Mouse (Mus musculus) embryonic facial prominence, embryonic 13.5 days (tissue): ENCODE measurements at regions not wholly inside any gene's neighbourhood (a gene's known extent, or its start where the extent isn't known, plus 50 kb on each side); places are given as distances from the start of the nearest gene placed in this dataset.

ENCODE experiments used
- ATAC-seq: fragments of 200-750 bp; cut with Nextera tagmentation; 2 replicates; pipeline ENCODE4 v1.8.0; 2017; ENCODE audit warnings: low read depth; ENCODE audit not compliant: insufficient number of reproducible peaks, insufficient read depth, low FRiP score, low TSS enrichment
- H3K27ac ChIP-seq: fragments of 300-500 bp; sonication (generic); 2 replicates; pipeline ENCODE4 v1.5.1; 2015; ENCODE audit warnings: moderate library complexity, mild to moderate bottlenecking, inconsistent platforms
- H3K27me3 ChIP-seq: fragments of 300-500 bp; sonication (generic); 2 replicates; pipeline ENCODE4 v1.6.1; 2015; ENCODE audit warnings: mild to moderate bottlenecking, inconsistent platforms
- H3K36me3 ChIP-seq: fragments of 300-500 bp; sonication (generic); 2 replicates; pipeline ENCODE4 v1.6.1; 2015; ENCODE audit warnings: mild to moderate bottlenecking, inconsistent platforms
- H3K4me1 ChIP-seq: fragments of 300-500 bp; sonication (generic); 2 replicates; pipeline ENCODE4 v1.6.1; 2015; ENCODE audit warnings: inconsistent platforms
- H3K4me2 ChIP-seq: fragments of 300-500 bp; sonication (generic); 2 replicates; pipeline ENCODE4 v1.6.1; 2015; ENCODE audit warnings: moderate library complexity, mild to moderate bottlenecking, inconsistent platforms
- H3K4me3 ChIP-seq: fragments of 300-500 bp; sonication (generic); 2 replicates; pipeline ENCODE4 v1.5.1; 2015; ENCODE audit warnings: mild to moderate bottlenecking, inconsistent platforms
- H3K9ac ChIP-seq: fragments of 300-500 bp; sonication (generic); 2 replicates; pipeline ENCODE4 v1.6.1; 2015; ENCODE audit warnings: mild to moderate bottlenecking, inconsistent platforms
- H3K9me3 ChIP-seq: fragments of 300-500 bp; sonication (generic); 2 replicates; pipeline ENCODE4 v1.6.1; 2016; ENCODE audit warnings: inconsistent platforms
- WGBS: fragments of 180-500 bp; shearing (Covaris S2); methylation state at CpG from one replicate; pipeline ENCODE4 v1.1.7; 2015; ENCODE audit warnings: mixed read lengths; 5-methylcytosine and 5-hydroxymethylcytosine counted together

DNA sequence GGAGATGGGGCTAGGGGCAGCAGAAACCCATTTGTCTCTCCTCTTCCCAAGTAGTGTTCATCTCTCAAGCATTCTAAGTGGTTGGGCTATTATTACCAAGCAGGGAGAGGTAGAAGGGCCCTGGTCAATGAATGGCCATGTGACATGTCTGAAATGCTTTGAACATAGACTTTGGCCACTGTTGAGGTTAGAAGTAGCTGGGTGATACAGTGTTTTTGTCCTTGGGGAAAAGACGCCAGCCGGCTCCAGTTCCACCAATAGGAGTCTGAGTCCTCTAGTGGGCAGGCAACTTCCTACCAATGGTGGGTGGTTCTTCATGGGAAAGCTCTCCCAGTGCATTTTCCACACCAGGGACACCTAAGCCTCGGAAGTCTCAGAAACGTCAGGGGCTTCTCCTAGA is 497.3 kb upstream of the Mgmt start:
- Histone ChIP-seq H3K9me3 (no peaks in the 10 kb centered on the region), H3K4me1 (peaks cover 8% of the 10 kb centered on the region), H3K9ac (no peak overlapping the region), H3K4me2 (no peak overlapping the region), H3K4me3 (no peak overlapping the region), H3K36me3 (no peaks in the 10 kb centered on the region), H3K27me3 (no peaks in the 10 kb centered on the region; the same call in 1 of the 2 replicates), H3K27ac (no peak overlapping the region)
- ATAC-seq, result no peak
- WGBS, result 89% methylated on average over 4 of the region's 4 CpGs

DNA sequence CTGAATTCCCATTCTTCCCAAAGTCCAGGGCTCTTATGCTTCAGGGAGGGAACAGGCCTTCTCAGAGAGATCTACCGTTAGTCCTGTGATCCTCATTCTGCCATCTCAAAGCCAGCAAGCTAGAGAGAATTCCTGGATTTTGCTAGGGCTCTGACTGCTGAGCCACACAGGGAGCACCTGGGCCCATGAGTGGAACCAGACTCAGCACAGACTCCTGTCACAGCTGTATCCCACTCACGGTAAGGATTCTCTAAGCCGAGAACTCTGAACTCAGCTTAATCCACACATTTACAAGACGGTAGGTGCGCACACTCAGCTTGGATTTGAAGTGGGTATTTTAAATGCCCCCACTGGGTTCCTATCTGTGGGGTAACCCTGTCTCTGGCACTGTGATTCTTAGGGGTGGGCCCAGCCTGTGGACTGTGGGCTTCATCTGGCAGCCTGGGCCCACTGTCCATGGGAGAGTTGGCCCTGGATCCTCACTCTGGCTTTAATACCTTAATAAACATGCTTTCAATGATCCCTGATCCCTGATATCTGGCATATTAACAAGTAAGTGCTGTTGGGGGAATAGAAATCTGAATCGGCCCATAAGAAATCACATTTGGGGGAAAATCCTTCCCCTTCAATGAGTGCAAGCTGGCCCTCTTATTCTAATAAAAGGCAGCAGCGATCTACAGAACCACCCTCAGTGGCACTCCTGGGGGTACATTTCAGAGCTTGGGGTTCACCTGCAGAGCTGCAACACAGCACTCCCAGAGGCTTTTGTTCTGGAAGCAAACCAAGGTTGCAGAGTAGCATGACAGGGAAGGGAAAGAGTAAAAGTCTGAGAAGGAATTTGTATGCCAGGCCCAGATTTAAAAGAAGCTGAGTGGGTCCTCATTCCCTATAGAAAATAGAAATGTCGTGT is 491.5 kb upstream of the Mgmt start:
- no peak for ATAC-seq

DNA sequence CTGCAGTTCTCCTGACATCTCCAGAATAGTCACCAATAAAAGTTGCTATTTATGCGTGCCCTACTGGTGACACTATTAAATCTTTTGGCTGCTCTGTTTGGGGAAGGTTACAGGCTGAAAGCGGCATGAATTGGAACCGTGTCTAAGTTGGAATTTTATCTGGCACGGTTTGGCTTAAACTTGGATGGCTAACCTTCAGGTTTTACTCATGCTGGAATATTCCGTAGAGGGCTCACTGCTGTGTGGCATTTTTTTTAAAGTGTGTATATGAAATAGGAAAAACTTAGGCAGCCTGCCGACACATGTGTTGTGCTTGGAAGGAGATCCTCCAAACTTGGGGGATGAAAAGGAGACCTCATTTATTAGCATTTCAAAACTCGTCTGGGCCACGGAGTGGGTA is 489.0 kb upstream of the Mgmt start:
- 42% methylated on average over 8 of the region's 8 CpGs for WGBS
- Histone ChIP-seq H3K27me3 (0 out of 2 replicates have a peak, but pooled peaks cover 12% of the 10 kb centered on the region), H3K4me3 (no peak overlapping the region), H3K9ac (no peak overlapping the region), H3K4me2 (no peak overlapping the region), H3K4me1 (peaks cover 31% of the 10 kb centered on the region), H3K27ac (no peak overlapping the region), H3K36me3 (no peaks in the 10 kb centered on the region), H3K9me3 (no peaks in the 10 kb centered on the region)
- no peak for ATAC-seq

More for the DNA sequence above, 491.5 kb upstream of the Mgmt start:
- Histone ChIP-seq H3K36me3 (no peaks in the 10 kb centered on the region), H3K9ac (no peak overlapping the region), H3K4me1 (peaks cover 31% of the 10 kb centered on the region), H3K4me2 (no peak overlapping the region), H3K9me3 (no peaks in the 10 kb centered on the region), H3K27me3 (peaks cover 4% of the 10 kb centered on the region; the same call in 1 of the 2 replicates), H3K27ac (no peak overlapping the region), H3K4me3 (no peak overlapping the region)
- WGBS, result 66% methylated on average over 8 of the region's 8 CpGs

DNA sequence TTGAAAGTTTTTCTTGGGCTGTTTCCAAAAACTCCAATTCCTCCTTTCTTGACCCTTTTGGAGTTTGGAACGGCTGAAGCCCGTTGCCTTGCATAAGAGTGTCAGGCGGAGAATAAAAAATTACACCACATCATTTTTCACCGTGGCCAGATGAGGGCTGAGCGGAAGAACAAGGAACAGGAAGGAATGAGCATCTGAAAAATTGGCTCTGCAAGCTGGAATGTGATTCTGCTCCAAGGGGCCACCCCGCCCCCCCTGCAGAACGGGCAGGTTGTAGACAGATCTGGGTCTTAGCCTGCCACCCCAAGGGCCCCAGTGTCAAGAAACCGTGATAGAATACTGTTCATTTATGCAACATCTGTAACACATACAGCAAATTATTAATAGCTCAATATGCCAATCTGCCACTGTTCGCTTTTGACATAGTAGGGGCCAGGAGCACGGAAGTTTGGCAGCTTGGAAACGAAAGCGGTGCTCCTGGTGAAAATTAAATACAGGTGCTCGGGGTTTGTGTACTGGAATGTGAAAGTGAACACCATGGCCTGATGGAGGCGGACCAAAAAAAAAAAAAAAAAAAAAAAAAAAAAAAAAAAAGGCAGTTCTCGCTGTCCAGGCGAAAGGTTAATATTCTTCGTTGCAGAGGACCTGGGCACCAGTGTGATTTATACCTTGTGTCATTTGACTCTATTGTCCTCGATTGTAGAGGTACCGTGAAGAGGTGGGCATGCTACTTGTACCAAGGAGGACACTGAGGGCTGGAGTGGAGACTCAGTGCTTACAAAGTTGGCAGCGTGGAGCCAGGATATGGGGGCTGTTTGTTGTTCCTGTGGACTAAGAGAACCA is 487.9 kb upstream of the Mgmt start:
- Histone ChIP-seq H3K27ac (0 out of 2 replicates have a peak overlapping the region, but pooled peaks have one; percentile 16), H3K36me3 (no peaks in the 10 kb centered on the region), H3K4me3 (peak overlapping the region; percentile 4; the same call in 1 of the 2 replicates), H3K27me3 (0 out of 2 replicates have a peak, but pooled peaks cover 15% of the 10 kb centered on the region), H3K9ac (no peak overlapping the region), H3K4me2 (peak overlapping the region; percentile 48), H3K9me3 (no peaks in the 10 kb centered on the region), H3K4me1 (peaks cover 31% of the 10 kb centered on the region)
- 18% methylated on average over 20 of the region's 20 CpGs for WGBS
- ATAC-seq, result peak; percentile 37; the same call in 1 of the 2 replicates

DNA sequence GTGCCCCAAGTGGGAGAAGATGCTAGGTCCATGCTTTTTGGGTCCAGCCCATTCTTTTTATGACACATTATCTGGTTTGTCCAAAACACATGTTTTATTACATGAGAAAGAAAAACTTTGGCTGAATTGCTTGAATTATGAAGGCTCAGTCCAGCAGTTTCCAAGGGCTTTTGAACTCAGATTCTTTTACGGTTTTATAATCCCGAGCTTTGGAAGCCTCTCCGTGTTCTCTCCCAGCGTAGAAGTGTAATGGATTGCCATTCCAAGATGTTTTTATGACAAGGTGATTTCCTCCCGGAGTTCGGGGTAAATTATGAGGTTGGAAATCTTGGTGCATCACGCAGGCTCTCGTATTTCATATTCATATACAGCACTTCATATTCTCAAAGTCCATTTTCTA is 479.6 kb upstream of the Mgmt start:
- Histone ChIP-seq H3K4me3 (no peak overlapping the region), H3K9ac (no peak overlapping the region), H3K27ac (no peak overlapping the region), H3K4me2 (no peak overlapping the region), H3K36me3 (no peaks in the 10 kb centered on the region), H3K9me3 (no peaks in the 10 kb centered on the region), H3K4me1 (peaks cover 20% of the 10 kb centered on the region), H3K27me3 (peaks cover 33% of the 10 kb centered on the region; the same call in 1 of the 2 replicates)
- ATAC-seq, result no peak
- 71% methylated on average over 8 of the region's 8 CpGs for WGBS

DNA sequence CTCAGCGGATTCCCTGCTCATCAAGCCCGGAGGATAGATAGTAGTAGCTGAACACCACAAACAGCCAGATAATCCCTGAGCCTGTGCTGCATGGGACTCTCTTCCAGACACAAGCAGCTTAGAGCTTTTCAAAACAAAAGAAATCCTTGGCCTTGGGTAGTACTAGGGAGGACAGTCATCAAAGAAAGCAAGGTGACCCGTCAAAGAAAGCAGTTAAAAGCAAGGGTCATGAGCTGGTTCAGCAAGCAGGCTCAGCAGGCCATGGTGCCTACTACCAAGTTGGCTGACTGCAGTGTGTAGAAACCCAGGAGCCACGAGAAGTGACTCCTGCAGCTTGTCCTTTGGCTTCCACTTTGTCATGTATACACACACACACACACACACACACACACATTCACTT is 477.1 kb upstream of the Mgmt start:
- Histone ChIP-seq H3K4me1 (peaks cover 20% of the 10 kb centered on the region), H3K36me3 (no peaks in the 10 kb centered on the region), H3K27me3 (peaks cover 43% of the 10 kb centered on the region; the same call in 1 of the 2 replicates), H3K4me2 (no peak overlapping the region), H3K4me3 (no peak overlapping the region), H3K27ac (no peak overlapping the region), H3K9ac (no peak overlapping the region), H3K9me3 (no peaks in the 10 kb centered on the region)
- WGBS, result 59% methylated on average over 4 of the region's 4 CpGs
- ATAC-seq, result no peak

DNA sequence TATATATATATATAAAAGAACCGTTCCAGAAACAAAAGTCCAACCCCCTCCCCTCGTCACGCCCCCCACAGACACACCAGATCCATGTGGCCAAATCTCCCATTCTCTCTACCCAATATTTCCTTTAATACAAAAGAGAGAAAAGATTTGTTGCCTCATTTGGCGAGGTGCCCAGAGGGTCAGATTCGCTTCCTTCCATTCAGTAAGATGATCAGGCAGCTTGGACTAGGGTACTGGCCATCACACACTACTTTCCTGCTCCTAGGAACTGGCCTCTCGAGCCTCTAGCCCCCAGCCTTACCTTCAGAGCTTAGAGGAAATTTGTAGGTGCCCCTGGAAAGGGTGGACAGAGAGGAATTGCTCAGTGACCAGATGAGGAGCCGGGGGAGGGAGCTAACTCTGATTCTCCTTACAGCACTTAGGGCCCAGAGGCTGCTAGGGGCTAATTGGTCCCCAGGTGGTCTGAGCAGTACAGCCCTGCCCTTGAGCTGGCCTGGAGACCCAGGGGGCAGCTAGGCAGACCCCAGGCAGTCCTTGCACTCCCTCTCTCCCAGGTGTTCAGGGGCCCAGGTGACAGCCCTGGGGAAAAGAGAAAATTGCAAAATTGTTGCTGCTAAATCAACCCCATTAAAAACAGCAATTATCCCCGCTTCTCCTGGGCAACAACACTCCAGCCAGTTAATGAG is 470.4 kb upstream of the Mgmt start:
- 56% methylated on average over 8 of the region's 8 CpGs for WGBS
- Histone ChIP-seq H3K9me3 (no peaks in the 10 kb centered on the region), H3K4me3 (no peak overlapping the region), H3K36me3 (no peaks in the 10 kb centered on the region), H3K4me1 (0 out of 2 replicates have a peak, but pooled peaks cover 5% of the 10 kb centered on the region), H3K27ac (no peak overlapping the region), H3K27me3 (peaks cover 42% of the 10 kb centered on the region), H3K9ac (no peak overlapping the region), H3K4me2 (no peak overlapping the region)
- ATAC-seq, result no peak

DNA sequence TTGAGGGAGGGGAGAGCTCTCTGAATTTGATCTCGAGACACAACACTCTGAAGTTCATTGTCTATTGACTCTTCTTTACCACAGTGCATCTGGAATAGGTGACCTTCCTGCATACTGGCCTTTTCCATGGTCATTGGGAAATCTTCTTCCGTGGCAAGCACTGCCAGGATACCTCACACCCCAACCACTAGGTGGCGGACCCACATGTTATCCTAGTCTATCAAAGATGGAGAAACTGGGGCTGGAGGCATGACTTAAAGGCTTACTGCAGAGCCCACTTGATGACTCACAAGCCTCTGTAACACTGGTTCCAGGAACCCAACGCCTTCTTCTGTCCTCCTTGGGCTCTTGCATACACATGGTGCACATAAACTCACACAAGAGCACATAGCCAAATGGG is 467.2 kb upstream of the Mgmt start:
- 58% methylated on average over 4 of the region's 4 CpGs for WGBS
- peaks cover 12% of the 10 kb centered on the region; the same call in 1 of the 2 replicates for H3K4me1 ChIP-seq
- H3K27me3 ChIP-seq, result peaks cover 30% of the 10 kb centered on the region
- no peak overlapping the region for H3K27ac ChIP-seq
- no peaks in the 10 kb centered on the region for H3K9me3 ChIP-seq
- no peak overlapping the region for H3K9ac ChIP-seq
- H3K36me3 ChIP-seq, result no peaks in the 10 kb centered on the region
- no peak overlapping the region for H3K4me3 ChIP-seq
- ATAC-seq, result no peak
- no peak overlapping the region for H3K4me2 ChIP-seq

DNA sequence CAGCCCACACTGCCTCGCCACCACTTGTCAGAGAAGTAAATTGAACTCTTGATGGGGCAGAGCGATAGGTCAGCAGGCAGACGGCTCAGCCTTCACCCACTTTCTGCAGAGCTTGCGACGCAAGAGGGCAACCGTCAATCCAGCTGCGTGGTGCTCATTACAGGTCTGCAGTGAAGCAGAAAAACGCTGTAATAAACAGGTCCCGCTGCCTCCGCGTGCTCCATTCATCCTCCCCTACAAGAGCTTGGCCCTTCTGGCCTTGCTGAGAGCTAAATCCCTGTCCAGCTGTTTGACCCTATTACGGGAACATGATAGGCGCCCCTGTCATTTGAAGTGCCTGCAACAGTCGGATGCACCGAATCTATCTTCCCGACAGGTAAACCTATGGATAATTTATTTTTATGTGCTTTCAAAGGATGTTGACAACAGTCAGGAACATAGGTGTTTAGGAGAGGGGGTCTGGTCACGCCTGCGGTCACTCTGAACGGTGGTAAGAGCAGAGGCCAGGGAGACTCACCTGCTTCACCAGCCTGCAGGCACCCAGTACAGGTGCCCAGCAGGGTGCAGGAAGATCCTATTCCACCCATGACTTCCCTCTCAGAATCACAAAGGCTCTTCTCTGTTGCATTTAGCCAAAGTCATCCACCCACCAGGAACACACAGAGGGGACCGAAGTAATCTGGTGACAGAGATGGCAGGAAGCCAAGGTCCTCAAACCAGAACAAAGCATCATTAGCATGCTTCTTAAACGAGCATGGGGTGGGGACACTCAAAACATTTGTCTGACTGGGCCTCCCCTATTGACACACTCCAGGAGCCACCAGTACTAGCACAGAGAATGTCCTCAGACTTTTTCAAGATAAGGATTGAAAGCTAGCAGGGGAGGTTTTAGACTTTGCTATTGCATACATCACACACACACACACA is 464.1 kb upstream of the Mgmt start:
- no peak overlapping the region for H3K27ac ChIP-seq
- no peak for ATAC-seq
- H3K4me3 ChIP-seq, result no peak overlapping the region
- no peaks in the 10 kb centered on the region for H3K9me3 ChIP-seq
- H3K4me2 ChIP-seq, result no peak overlapping the region
- H3K9ac ChIP-seq, result no peak overlapping the region
- H3K27me3 ChIP-seq, result peaks cover 35% of the 10 kb centered on the region
- H3K4me1 ChIP-seq, result peaks cover 12% of the 10 kb centered on the region; the same call in 1 of the 2 replicates
- no peaks in the 10 kb centered on the region for H3K36me3 ChIP-seq
- 53% methylated on average over 21 of the region's 21 CpGs for WGBS

DNA sequence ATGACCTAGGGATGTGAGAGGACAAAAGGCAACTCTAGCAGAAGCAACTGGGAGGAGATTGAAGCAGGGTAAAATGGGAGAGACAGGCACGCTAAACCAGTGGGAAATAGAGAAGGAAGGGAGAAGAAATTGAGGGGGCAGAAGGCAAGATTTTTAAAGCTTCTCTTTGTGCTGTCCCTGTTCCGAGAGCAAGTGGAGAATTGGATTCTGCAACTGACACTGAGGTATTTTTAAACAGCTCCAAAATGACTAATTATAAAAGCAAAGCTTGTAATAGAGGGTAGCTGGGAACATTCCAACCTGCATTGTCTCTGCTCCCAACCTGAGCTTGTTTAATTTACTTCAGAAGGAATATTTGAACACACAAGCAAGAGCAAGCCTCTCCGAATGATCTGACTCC is 460.7 kb upstream of the Mgmt start:
- Histone ChIP-seq H3K4me1 (peaks cover 12% of the 10 kb centered on the region; the same call in 1 of the 2 replicates), H3K9ac (no peak overlapping the region), H3K27ac (no peak overlapping the region), H3K27me3 (peaks cover 22% of the 10 kb centered on the region; the same call in 1 of the 2 replicates), H3K9me3 (no peaks in the 10 kb centered on the region), H3K4me2 (no peak overlapping the region), H3K36me3 (no peaks in the 10 kb centered on the region), H3K4me3 (no peak overlapping the region)
- 72% methylated on average over 3 of the region's 3 CpGs for WGBS
- ATAC-seq, result no peak
